Comparison of ENCODE assay signal across 25 mouse cellular contexts in the genomic region with DNA sequence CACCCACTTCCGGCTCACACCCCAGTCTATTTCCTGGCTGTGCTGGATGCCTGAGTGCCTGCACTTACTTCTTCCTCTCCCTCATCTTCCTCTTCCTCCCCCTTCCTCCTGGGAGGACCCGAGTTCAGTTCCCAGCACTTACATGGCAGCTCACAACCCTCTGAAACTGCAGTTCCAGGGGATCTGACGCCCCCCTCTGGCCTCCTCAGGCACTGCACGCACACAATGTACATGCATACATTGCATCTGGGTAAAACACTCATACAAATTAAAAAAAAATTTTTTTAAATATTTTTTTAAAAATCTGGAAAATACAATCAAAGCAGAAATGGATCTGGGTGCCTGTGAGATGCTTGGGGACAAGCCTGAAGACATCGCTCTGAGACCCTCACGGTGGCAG. TPM values are rescaled to one million over a fixed set of nuclear protein-coding genes. Genes with fewer than 3 reads are reported as not detected.
DNase-seq lines count a peak whose midpoint lies in the region; ATAC-seq and TF ChIP-seq lines count a peak whose summit lies in the region.
"Had no signal": no experiment of that assay in that cellular context is flagged by ENCODE, and none has a peak within 500 bp of the region (broad histone marks: within the 10 kb centered on the region; RNA-seq: fewer than 3 reads in every experiment).

No protein-coding gene starts in this region.

- no peak for TF ChIP-seq EP300 in heart, adult 2 months (IDR thresholded peaks at IDR 0.05; ENCODE audit: insufficient read depth, low read depth, low read length)
- no peak for TF ChIP-seq EP300 in ES-Bruce4 (IDR thresholded peaks at IDR 0.05; ENCODE audit: insufficient read depth, low read depth, low read length)

- no peaks in the 10 kb centered on the region for H3K36me3 ChIP-seq in heart, adult 2 months (ENCODE audit: control insufficient read depth, insufficient read depth, low read length)
- H3K36me3 ChIP-seq in midbrain, embryonic 11.5 days (ENCODE audit: control insufficient read depth, insufficient read depth, low read length): no peaks in the 10 kb centered on the region
- H3K36me3 ChIP-seq in midbrain, embryonic 15.5 days (replicated peaks): no peaks in the 10 kb centered on the region
- no peaks in the 10 kb centered on the region for H3K36me3 ChIP-seq in ES-Bruce4 (ENCODE audit: control insufficient read depth, insufficient read depth, low read length, poor library complexity, severe bottlenecking)
- H3K36me3 ChIP-seq: embryonic facial prominence, embryonic 12.5 days; forebrain, embryonic 12.5 days; heart, embryonic 10.5 days; hindbrain, embryonic 13.5 days had no signal

- no peaks in the 10 kb centered on the region for H3K4me1 ChIP-seq in heart, adult 2 months (ENCODE audit: control insufficient read depth, insufficient read depth, low read length)
- no peaks in the 10 kb centered on the region for H3K4me1 ChIP-seq in midbrain, embryonic 11.5 days (ENCODE audit: control insufficient read depth, insufficient read depth, low read length)
- H3K4me1 ChIP-seq in midbrain, embryonic 15.5 days: peaks cover 6% of the 10 kb centered on the region
- H3K4me1 ChIP-seq in ES-Bruce4 (ENCODE audit: control insufficient read depth, insufficient read depth, low read length): peaks cover 3% of the 10 kb centered on the region
- H3K4me1 ChIP-seq in olfactory bulb, adult 2 months (ENCODE audit: control insufficient read depth, insufficient read depth, low read length): peaks cover 20% of the 10 kb centered on the region
- H3K4me1 ChIP-seq: embryonic facial prominence, embryonic 12.5 days had no signal

- 0 out of 2 replicates have a peak, but pooled peaks have one; percentile 4 for TF ChIP-seq CTCF in heart, adult 2 months (IDR thresholded peaks at IDR 0.05)
- TF ChIP-seq CTCF in ES-Bruce4 (IDR thresholded peaks at IDR 0.05; ENCODE audit: low read depth, low read length): peak; percentile 46
- TF ChIP-seq CTCF in olfactory bulb, adult 2 months (IDR thresholded peaks at IDR 0.05; ENCODE audit: insufficient read depth, low read depth, low read length): peak; percentile 37; the same call in 1 of the 2 replicates

- no peaks in the 10 kb centered on the region for H3K27me3 ChIP-seq in heart, adult 2 months (ENCODE audit: control insufficient read depth, insufficient read depth, low read length)
- H3K27me3 ChIP-seq in midbrain, embryonic 11.5 days (ENCODE audit: control insufficient read depth, insufficient read depth, low read length): no peaks in the 10 kb centered on the region
- H3K27me3 ChIP-seq in midbrain, embryonic 15.5 days (replicated peaks): no peaks in the 10 kb centered on the region
- no peaks in the 10 kb centered on the region for H3K27me3 ChIP-seq in ES-Bruce4 (ENCODE audit: control insufficient read depth, insufficient read depth, low read length, poor library complexity, severe bottlenecking)
- H3K27me3 ChIP-seq: embryonic facial prominence, embryonic 12.5 days; forebrain, embryonic 12.5 days; hindbrain, embryonic 13.5 days; Patski had no signal

- H3K79me2 ChIP-seq in heart, adult 2 months (replicated peaks; ENCODE audit: control insufficient read depth, insufficient read depth, low read length): no peaks in the 10 kb centered on the region

- no peak overlapping the region for H3K27ac ChIP-seq in heart, adult 2 months
- no peak overlapping the region for H3K27ac ChIP-seq in midbrain, embryonic 11.5 days (ENCODE audit: low read depth, low read length)
- H3K27ac ChIP-seq in midbrain, embryonic 15.5 days: no peak overlapping the region
- no peak overlapping the region for H3K27ac ChIP-seq in ES-Bruce4 (ENCODE audit: insufficient read depth, low read length)
- H3K27ac ChIP-seq in olfactory bulb, adult 2 months (ENCODE audit: insufficient read depth, low read depth, low read length): no peak overlapping the region
- H3K27ac ChIP-seq: embryonic facial prominence, embryonic 12.5 days; forebrain, embryonic 12.5 days; gastrocnemius, adult 2 months; heart, embryonic 10.5 days; hindbrain, embryonic 13.5 days; hindbrain, postnatal 0 days had no signal

- H3K9me3 ChIP-seq in midbrain, embryonic 11.5 days (ENCODE audit: control insufficient read depth, low read length): no peaks in the 10 kb centered on the region
- H3K9me3 ChIP-seq in midbrain, embryonic 15.5 days: no peaks in the 10 kb centered on the region
- no peaks in the 10 kb centered on the region for H3K9me3 ChIP-seq in ES-Bruce4 (replicated peaks; ENCODE audit: control insufficient read depth, insufficient read depth, low read length, poor library complexity, severe bottlenecking)
- H3K9me3 ChIP-seq: embryonic facial prominence, embryonic 12.5 days; forebrain, embryonic 12.5 days; heart, embryonic 10.5 days; hindbrain, embryonic 13.5 days had no signal

- H3K4me2 ChIP-seq in midbrain, embryonic 11.5 days: no peak overlapping the region
- H3K4me2 ChIP-seq in midbrain, embryonic 15.5 days: no peak overlapping the region
- H3K4me2 ChIP-seq: embryonic facial prominence, embryonic 12.5 days; forebrain, embryonic 12.5 days; hindbrain, embryonic 13.5 days had no signal

- no peak overlapping the region for H3K9ac ChIP-seq in heart, adult 2 months (ENCODE audit: low read depth, low read length)
- no peak overlapping the region for H3K9ac ChIP-seq in midbrain, embryonic 11.5 days (ENCODE audit: low read length)
- H3K9ac ChIP-seq in midbrain, embryonic 15.5 days: no peak overlapping the region
- H3K9ac ChIP-seq in ES-Bruce4 (ENCODE audit: low read depth, poor library complexity, severe bottlenecking): no peak overlapping the region
- H3K9ac ChIP-seq: embryonic facial prominence, embryonic 12.5 days; forebrain, embryonic 12.5 days; hindbrain, embryonic 13.5 days had no signal

- no peak for ATAC-seq in midbrain, embryonic 11.5 days (ENCODE audit: low FRiP score)
- no peak for ATAC-seq in midbrain, embryonic 15.5 days (replicated peaks)
- ATAC-seq in granulocyte monocyte progenitor cell, adult 5-6 weeks (replicated peaks; ENCODE audit: poor library complexity, severe bottlenecking): no peak
- ATAC-seq: forebrain, embryonic 16.5 days; hindbrain, postnatal 0 days; Patski had no signal

- H3K4me3 ChIP-seq in heart, adult 2 months: no peak overlapping the region
- no peak overlapping the region for H3K4me3 ChIP-seq in midbrain, embryonic 11.5 days (ENCODE audit: low read depth, low read length)
- H3K4me3 ChIP-seq in midbrain, embryonic 15.5 days: no peak overlapping the region
- H3K4me3 ChIP-seq in ES-Bruce4 (ENCODE audit: low read depth, low read length): no peak overlapping the region
- no peak overlapping the region for H3K4me3 ChIP-seq in olfactory bulb, adult 2 months (ENCODE audit: insufficient read depth, low read depth, low read length)
- H3K4me3 ChIP-seq: embryonic facial prominence, embryonic 12.5 days; forebrain, embryonic 12.5 days; gastrocnemius, adult 2 months; heart, embryonic 10.5 days; hindbrain, embryonic 13.5 days had no signal

- no peak for TF ChIP-seq POLR2A in heart, adult 2 months (IDR thresholded peaks at IDR 0.05; ENCODE audit: insufficient read depth, low read depth, low read length)
- TF ChIP-seq POLR2A in ES-Bruce4 (IDR thresholded peaks at IDR 0.05; ENCODE audit: insufficient read depth, low read length): no peak
- TF ChIP-seq POLR2A in olfactory bulb, adult 2 months (IDR thresholded peaks at IDR 0.05; ENCODE audit: insufficient read depth, low read depth, low read length): no peak

- WGBS in heart, adult 2 months: 74% methylated on average over 6 of the region's 6 CpGs
- 87% methylated on average over 6 of the region's 6 CpGs for WGBS in midbrain, embryonic 11.5 days
- 80% methylated on average over 6 of the region's 6 CpGs for WGBS in midbrain, embryonic 15.5 days
- WGBS in olfactory bulb, adult 2 months: 84% methylated on average over 6 of the region's 6 CpGs

- no peak for DNase-seq in heart, adult 2 months
- no peak for DNase-seq in heart, postnatal 25 days (ENCODE audit: low spot score)
- DNase-seq in midbrain, embryonic 11.5 days (ENCODE audit: low spot score, missing footprints): peak; percentile 17
- DNase-seq: adrenal gland, adult 2 months; adrenal gland, postnatal 36 days; cerebellum, adult 8-10 months; cerebellum, postnatal 25 days; gastrocnemius, adult 2 months; gastrocnemius, postnatal 25 days; heart, adult 11 months; heart, postnatal 10 days had no signal

- intact Hi-C loops in heart, adult 2 months (cut with DNase I): no loop called here
- intact Hi-C loops in heart, postnatal 25 days (cut with DNase I): no loop called here

RNA-seq across cellular contexts. Expression of a gene that starts 16.4 kb away (rescaled TPM):
- total RNA-seq in heart, adult 2 months (2021): under 1 TPM; 0.44 to 0.45 TPM
- polyA plus RNA-seq in heart, adult 2 months (2012; rRNA removed): 0.29 and 0.61 TPM in 2 replicates
- under 1 TPM; 0.25 to 0.62 TPM for total RNA-seq in heart, postnatal 25 days (2021)
- polyA plus RNA-seq in midbrain, embryonic 11.5 days (2014; fragmentation: Nextera tagmentation; extraction: Ambion mirVana): 3.1 and 4.5 TPM in 2 replicates
- 55.5 and 55.7 TPM in 2 replicates for polyA plus RNA-seq in midbrain, embryonic 15.5 days (2015; fragmentation: Nextera tagmentation; extraction: Ambion mirVana)
- 16.0 and 16.8 TPM in 2 replicates for polyA plus RNA-seq in ES-Bruce4 (2011; ENCODE audit: insufficient read depth, insufficient read length, low read depth, missing spikeins)
- 329 TPM in 1 of 2 replicates, not detected in the other for polyA plus RNA-seq in olfactory bulb, adult 2 months (2012; ENCODE audit: insufficient read depth, insufficient read length, low replicate concordance, missing spikeins)
- not detected in 2 replicates for total RNA-seq in granulocyte monocyte progenitor cell, adult 5-6 weeks (2014; fragmentation: Nextera tagmentation)
- 0.43 TPM in 1 of 2 replicates, not detected in the other for total RNA-seq in granulocyte monocyte progenitor cell, adult 5-6 weeks (2017)
- total RNA-seq: hematopoietic stem cell, adult 5-6 weeks had no signal

RNA-seq across cellular contexts. Expression of a gene that starts 35.3 kb away (rescaled TPM):
- total RNA-seq in heart, adult 2 months (2021): 100 to 1,000 TPM; 529 to 604 TPM
- polyA plus RNA-seq in heart, adult 2 months (2012; rRNA removed): 448 and 482 TPM in 2 replicates
- 100 to 1,000 TPM; 476 to 516 TPM for total RNA-seq in heart, postnatal 25 days (2021)
- polyA plus RNA-seq in midbrain, embryonic 11.5 days (2014; fragmentation: Nextera tagmentation; extraction: Ambion mirVana): 845 and 859 TPM in 2 replicates
- polyA plus RNA-seq in midbrain, embryonic 15.5 days (2015; fragmentation: Nextera tagmentation; extraction: Ambion mirVana): 417 and 421 TPM in 2 replicates
- polyA plus RNA-seq in ES-Bruce4 (2011; ENCODE audit: insufficient read depth, insufficient read length, low read depth, missing spikeins): 2,622 and 2,876 TPM in 2 replicates
- 934 TPM in 1 of 2 replicates, not detected in the other for polyA plus RNA-seq in olfactory bulb, adult 2 months (2012; ENCODE audit: insufficient read depth, insufficient read length, low replicate concordance, missing spikeins)
- 2,240 and 2,398 TPM in 2 replicates for total RNA-seq in granulocyte monocyte progenitor cell, adult 5-6 weeks (2014; fragmentation: Nextera tagmentation)
- 2,059 and 2,173 TPM in 2 replicates for total RNA-seq in granulocyte monocyte progenitor cell, adult 5-6 weeks (2017)

RNA-seq across cellular contexts. Expression of a gene that starts 36.7 kb away (rescaled TPM):
- total RNA-seq in heart, adult 2 months (2021): not detected
- polyA plus RNA-seq in heart, adult 2 months (2012; rRNA removed): not detected in 2 replicates
- under 1 TPM in 1 of 2 experiments, not detected in 1; 0.94 TPM for total RNA-seq in heart, postnatal 25 days (2021)
- not detected in 2 replicates for polyA plus RNA-seq in midbrain, embryonic 11.5 days (2014; fragmentation: Nextera tagmentation; extraction: Ambion mirVana)
- polyA plus RNA-seq in midbrain, embryonic 15.5 days (2015; fragmentation: Nextera tagmentation; extraction: Ambion mirVana): not detected in 2 replicates
- polyA plus RNA-seq in ES-Bruce4 (2011; ENCODE audit: insufficient read depth, insufficient read length, low read depth, missing spikeins): not detected in 2 replicates
- not detected in 2 replicates for polyA plus RNA-seq in olfactory bulb, adult 2 months (2012; ENCODE audit: insufficient read depth, insufficient read length, low replicate concordance, missing spikeins)
- total RNA-seq in granulocyte monocyte progenitor cell, adult 5-6 weeks (2014; fragmentation: Nextera tagmentation): not detected in 2 replicates
- not detected in 2 replicates for total RNA-seq in granulocyte monocyte progenitor cell, adult 5-6 weeks (2017)
- total RNA-seq: adrenal gland, adult 2 months; adrenal gland, postnatal 36 days; gastrocnemius, postnatal 25 days; hematopoietic stem cell, adult 5-6 weeks; hindbrain, postnatal 0 days had no signal
- polyA plus RNA-seq: adrenal gland, adult 2 months; embryonic facial prominence, embryonic 12.5 days; forebrain, embryonic 12.5 days; forebrain, embryonic 16.5 days; heart, embryonic 10.5 days; heart, embryonic 14.5 days; hindbrain, embryonic 13.5 days; hindbrain, postnatal 0 days; intestine, embryonic 14.5 days had no signal

RNA-seq across cellular contexts. Expression of a gene that starts 48.4 kb away (rescaled TPM):
- total RNA-seq in heart, adult 2 months (2021): 100 to 1,000 TPM; 330 to 346 TPM
- polyA plus RNA-seq in heart, adult 2 months (2012; rRNA removed): 143 and 189 TPM in 2 replicates
- 100 to 1,000 TPM; 343 TPM for total RNA-seq in heart, postnatal 25 days (2021)
- polyA plus RNA-seq in midbrain, embryonic 11.5 days (2014; fragmentation: Nextera tagmentation; extraction: Ambion mirVana): 44.5 and 46.0 TPM in 2 replicates
- polyA plus RNA-seq in midbrain, embryonic 15.5 days (2015; fragmentation: Nextera tagmentation; extraction: Ambion mirVana): 251 and 274 TPM in 2 replicates
- 67.3 and 68.8 TPM in 2 replicates for polyA plus RNA-seq in ES-Bruce4 (2011; ENCODE audit: insufficient read depth, insufficient read length, low read depth, missing spikeins)
- 554 TPM in 1 of 2 replicates, not detected in the other for polyA plus RNA-seq in olfactory bulb, adult 2 months (2012; ENCODE audit: insufficient read depth, insufficient read length, low replicate concordance, missing spikeins)
- total RNA-seq in granulocyte monocyte progenitor cell, adult 5-6 weeks (2014; fragmentation: Nextera tagmentation): 95.3 and 120 TPM in 2 replicates
- total RNA-seq in granulocyte monocyte progenitor cell, adult 5-6 weeks (2017): 173 and 194 TPM in 2 replicates

RNA-seq across cellular contexts. Expression of a gene that starts 57.0 kb away (rescaled TPM):
- not detected for total RNA-seq in heart, adult 2 months (2021)
- 0.09 and 0.21 TPM in 2 replicates for polyA plus RNA-seq in heart, adult 2 months (2012; rRNA removed)
- not detected for total RNA-seq in heart, postnatal 25 days (2021)
- 0.25 TPM in 1 of 2 replicates, not detected in the other for polyA plus RNA-seq in midbrain, embryonic 11.5 days (2014; fragmentation: Nextera tagmentation; extraction: Ambion mirVana)
- polyA plus RNA-seq in midbrain, embryonic 15.5 days (2015; fragmentation: Nextera tagmentation; extraction: Ambion mirVana): 1.6 and 1.8 TPM in 2 replicates
- polyA plus RNA-seq in ES-Bruce4 (2011; ENCODE audit: insufficient read depth, insufficient read length, low read depth, missing spikeins): 1.2 and 1.4 TPM in 2 replicates
- polyA plus RNA-seq in olfactory bulb, adult 2 months (2012; ENCODE audit: insufficient read depth, insufficient read length, low replicate concordance, missing spikeins): not detected in 2 replicates
- not detected in 2 replicates for total RNA-seq in granulocyte monocyte progenitor cell, adult 5-6 weeks (2014; fragmentation: Nextera tagmentation)
- not detected in 2 replicates for total RNA-seq in granulocyte monocyte progenitor cell, adult 5-6 weeks (2017)
- total RNA-seq: gastrocnemius, adult 2 months; hematopoietic stem cell, adult 5-6 weeks had no signal
- polyA plus RNA-seq: Patski had no signal
